Mouse (Mus musculus) heart, adult 8-10 months (tissue): ENCODE results near the gene Esrrg. TPM values are rescaled to one million over a fixed set of nuclear protein-coding genes. Genes with fewer than 3 reads are reported as not detected.

Experiments used
- DNase-seq: peaks from one replicate; pipeline ENCODE4 v3.0.0; 2022; ENCODE audit warnings: low spot score
- total RNA-seq, 4 experiments: library from RNA; stranded (reverse); gene quantifications; 2 replicates each; pipeline ENCODE4 v1.2.4; 2022

The Esrrg gene
- total RNA-seq, 4 experiments from 2014 or later, result 44.1 to 47.4 (median 45.1) TPM

DNA sequence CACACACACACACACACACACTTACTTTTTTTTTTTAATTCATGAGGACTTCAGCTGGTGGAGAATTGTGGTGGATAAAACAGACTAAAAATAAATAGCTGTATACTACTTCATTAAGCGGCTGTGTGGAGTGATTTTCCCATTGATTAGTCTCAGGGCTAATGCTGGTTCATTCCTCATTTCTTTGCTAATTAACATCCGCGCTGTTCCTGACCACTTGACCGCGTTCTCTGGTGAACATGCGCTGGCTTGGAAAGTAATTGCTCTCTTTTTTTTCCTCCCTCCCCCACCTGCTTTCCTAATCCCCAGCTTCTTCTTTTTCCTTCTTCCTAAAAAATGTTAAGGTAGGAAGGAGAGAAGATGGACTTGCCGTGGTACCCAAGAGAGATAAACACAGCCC lies 222.3 kb downstream of the Esrrg start:
- no peak for DNase-seq

DNA sequence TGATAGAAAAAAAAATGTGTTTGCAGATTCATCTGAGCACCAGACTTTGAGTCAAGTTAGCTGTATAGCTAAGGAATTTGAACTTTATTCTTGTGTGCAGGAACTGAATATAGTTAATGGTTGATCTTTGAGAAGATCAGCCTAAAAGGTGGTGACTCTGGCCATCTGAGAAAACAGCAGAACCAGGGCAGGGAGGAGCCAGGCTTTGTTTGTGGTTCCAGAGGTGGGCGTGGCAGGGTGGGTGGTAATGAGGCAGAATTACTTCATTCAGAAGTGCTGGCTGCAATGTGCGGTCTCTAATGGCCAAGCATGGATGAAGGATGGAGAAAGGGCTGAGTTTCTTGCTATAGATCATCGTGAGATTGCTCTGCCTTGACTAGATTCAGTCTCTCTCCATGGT lies 224.3 kb downstream of the Esrrg start:
- DNase-seq, result no peak

- no peak for DNase-seq
These were observed 226.0 kb downstream of the Esrrg start for GRCm38 (mm10) chr1:187834576-187834975.

GRCm38 (mm10) chr1:187836384-187836783 lies 227.8 kb downstream of the Esrrg start:
- DNase-seq, result no peak

DNA sequence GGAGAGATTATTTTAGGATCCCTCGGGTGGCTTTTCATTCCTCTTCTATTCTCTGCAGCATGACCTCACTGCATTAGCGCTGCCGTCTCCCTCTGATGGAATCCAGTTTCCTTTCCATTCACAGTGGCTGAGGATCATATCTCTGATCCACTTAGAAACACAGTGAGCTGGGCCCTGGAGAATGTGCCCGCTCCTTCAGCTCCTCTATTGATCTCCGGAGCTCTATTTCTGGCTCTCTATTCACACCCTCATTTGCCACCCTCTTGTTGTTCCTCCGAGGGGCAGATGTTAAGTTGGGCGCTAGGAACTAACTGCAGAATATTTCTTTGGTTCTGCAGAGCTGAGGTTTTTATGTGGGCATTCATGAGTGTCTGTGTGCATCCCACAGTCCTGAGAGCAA lies 228.3 kb downstream of the Esrrg start:
- peak; percentile 53 for DNase-seq

- DNase-seq, result peak; percentile 5
These were observed 233.0 kb downstream of the Esrrg start for GRCm38 (mm10) chr1:187841629-187842028.

- no peak for DNase-seq
These were observed 234.1 kb downstream of the Esrrg start for GRCm38 (mm10) chr1:187842702-187843101.

DNA sequence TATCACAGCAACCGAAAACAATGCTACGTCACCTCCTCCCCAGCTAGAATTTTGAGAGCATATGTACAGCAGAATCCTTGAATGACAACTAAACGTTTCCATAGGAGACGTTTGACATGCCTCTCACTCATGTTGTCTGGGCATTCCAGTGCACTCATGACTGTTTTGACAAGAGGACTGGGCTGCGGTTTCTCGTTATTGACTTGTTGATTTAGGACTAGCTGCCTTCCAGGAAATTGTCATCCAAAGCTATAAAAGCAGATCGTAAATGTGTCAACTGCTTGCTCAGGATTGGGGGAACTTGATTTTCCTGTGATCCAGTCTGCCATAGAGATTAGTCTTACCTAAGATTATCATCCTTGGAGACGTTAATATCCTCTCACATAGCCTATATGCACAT lies 245.6 kb downstream of the Esrrg start:
- DNase-seq, result no peak

GRCm38 (mm10) chr1:187862339-187862738 lies 253.7 kb downstream of the Esrrg start:
- no peak for DNase-seq

DNA sequence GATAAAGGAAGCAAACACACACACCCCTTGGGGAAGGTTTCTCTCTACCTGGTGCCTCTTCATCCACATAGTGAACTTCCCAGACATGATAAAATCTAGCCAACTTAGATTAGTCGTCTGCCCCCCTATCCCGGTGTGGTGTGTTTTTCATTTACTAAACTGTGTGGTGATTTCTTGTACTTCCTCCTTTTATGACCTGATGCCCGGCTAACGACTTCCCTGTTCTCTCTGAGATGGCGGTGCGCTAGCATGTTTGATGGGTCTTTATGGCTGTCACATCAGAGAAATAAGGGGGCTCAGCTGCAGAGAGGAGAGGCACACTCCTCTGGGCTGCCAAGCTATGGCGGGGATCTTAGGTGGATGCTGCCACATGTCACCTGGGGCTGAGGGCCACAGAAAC lies 259.8 kb downstream of the Esrrg start:
- no peak for DNase-seq

DNA sequence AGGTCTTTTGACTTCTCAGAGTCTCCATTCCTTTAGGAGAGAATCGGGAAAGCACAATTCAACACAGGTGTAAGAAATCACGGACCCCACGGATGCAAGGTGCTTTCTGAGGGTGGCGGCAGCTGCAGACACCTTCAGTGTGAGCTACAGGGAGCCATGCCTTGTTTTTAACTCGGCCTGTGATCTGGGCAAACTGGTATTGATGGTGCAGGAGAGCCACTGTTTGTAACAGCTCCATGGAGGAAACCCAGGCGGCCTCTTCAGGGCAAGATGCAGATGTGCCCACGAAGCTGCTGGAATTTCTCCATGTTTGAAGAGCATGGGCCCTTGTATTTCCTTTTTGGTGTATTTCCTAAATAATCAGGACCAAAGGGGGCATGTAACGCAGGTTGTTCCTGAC lies 263.6 kb downstream of the Esrrg start:
- no peak for DNase-seq

GRCm38 (mm10) chr1:187872744-187873143 lies 264.2 kb downstream of the Esrrg start:
- DNase-seq, result no peak

GRCm38 (mm10) chr1:187873770-187874169 lies 265.2 kb downstream of the Esrrg start:
- no peak for DNase-seq

- DNase-seq, result no peak
These were observed 278.7 kb downstream of the Esrrg start for GRCm38 (mm10) chr1:187887270-187887669.

- DNase-seq, result no peak
These were observed 279.6 kb downstream of the Esrrg start for GRCm38 (mm10) chr1:187888142-187888541.

DNA sequence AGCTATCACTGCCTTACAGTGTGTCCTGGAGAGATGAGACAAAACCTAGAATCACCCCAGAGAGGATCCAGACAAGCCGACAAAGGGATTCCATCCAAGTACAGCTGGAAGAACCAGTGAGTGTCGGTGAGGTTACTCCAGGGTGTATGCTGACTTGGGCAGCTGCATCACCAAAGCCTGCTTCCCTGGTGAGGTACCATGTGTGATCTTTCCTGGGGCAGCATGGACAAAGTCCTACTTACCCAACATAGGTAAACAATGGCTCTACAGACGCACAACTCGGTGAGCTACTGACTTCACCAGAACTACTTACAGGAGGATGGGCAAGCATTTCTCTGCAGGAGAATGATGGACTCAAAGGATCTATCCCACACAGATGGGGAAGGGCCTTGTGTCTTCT lies 280.5 kb downstream of the Esrrg start:
- no peak for DNase-seq

DNA sequence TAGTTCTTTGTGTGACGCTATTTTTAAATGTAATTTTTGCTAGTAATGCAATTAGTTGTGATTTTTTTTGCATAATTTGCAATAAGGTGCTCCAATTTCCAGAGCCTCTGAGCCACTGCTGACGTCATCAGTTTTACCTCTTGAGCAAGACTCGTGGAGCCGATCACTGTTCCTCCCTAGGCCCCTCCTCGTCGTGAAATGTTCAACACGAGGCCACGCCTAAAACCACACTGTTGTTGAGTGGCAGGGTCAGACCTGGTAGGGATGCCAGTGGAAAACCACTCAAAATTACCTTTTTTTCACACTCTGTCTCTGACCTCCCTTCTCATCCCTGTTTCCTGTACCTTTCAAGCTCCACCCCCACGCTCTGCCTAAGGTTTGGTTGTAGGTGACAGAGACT lies 282.7 kb downstream of the Esrrg start:
- DNase-seq, result no peak

DNA sequence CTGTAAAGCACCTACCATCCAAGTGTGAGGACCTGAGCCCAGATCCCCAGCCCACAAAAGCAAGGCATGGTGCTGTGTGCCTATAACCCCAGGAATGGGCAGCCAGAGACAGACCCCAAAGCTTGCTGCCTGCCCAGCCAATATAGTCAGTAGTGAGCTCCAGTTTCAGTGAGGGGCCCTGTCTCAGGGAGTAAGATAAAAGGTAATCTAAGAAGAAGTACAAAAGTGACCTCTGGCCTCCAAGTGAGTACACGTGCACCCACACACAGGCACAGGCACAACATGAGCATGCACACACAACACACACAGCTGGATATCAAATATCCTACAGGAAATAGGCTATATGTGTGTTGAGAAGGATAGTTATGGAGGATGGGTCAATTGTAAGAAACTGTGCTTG lies 286.9 kb downstream of the Esrrg start:
- DNase-seq, result no peak

DNA sequence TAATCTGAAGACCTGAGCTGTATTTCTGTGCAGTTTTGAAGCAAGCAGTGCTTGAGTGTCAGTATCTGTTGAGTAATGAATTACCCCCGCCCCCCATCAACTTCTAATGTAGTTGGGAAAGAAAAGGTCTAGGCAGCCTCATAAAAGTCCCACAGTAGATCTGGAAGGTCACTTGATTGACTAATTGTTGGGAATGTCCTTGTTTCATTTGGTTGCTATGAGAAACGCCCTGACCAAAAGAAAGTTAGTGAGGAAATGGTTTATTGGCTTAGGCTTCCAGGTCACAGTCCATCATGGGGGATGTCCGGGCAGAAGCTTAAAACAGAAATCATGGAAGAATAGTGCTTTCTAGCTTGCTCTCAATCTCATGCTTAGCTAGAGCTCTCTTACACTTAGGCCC lies 287.7 kb downstream of the Esrrg start:
- DNase-seq, result no peak

DNA sequence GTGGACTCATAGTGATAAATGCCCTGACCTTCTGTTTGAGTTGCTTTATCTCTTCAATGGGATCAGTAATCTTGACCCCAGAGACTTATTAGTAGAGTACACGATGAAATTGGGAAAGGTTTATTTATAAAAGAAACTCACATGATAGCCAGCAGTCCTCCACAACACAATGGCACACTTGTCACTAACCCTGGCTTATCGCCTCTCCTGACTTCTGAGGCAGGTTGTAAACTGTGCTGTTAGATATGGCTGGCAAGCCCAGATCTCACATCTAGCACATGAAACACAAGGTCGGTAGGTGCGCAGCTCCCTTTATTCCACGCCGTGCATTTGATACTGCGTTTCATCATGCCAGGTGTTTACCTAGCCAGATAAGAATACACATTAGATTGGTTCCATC lies 288.3 kb downstream of the Esrrg start:
- no peak for DNase-seq

DNA sequence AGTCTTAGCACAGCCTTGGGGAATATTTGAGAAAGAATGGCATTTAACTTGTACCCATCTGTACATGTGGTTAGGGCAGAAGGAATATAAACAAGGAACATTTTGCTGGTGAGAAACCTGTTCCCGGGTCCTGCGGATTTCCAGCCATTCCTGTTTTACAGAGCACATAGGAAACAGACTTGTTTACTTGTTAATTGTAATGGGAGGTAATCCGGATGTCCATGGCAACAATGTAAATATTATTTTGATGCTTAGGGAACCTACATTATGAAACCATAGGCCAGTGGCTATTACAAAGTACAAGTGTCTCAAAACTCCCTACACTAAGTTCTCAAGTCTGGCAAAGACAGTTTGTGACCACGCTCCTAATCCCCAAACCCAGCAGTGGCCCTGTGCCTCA lies 290.9 kb downstream of the Esrrg start:
- DNase-seq, result no peak

GRCm38 (mm10) chr1:187900756-187901155 lies 292.2 kb downstream of the Esrrg start:
- DNase-seq, result no peak

DNA sequence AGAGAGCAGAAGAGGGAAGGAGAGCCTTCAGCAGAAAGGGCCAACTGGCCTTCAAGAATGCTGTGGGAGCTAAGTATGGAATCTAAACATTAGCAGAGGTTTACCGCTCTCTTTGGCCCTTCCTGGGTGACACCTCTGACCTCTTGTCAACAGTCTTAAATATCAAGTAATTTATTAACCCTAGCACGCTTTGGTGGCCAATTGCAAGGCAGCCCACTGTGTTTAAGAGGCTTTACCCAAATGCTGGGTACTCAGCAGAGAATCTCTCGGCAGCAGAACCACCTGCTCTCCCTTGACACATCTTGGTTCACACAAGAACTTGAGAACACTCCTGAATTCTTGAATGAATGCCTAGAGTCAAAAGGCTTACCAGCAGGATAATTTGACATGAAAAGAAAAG lies 293.6 kb downstream of the Esrrg start:
- DNase-seq, result no peak

GRCm38 (mm10) chr1:187904731-187905130 lies 296.1 kb downstream of the Esrrg start:
- no peak for DNase-seq

- DNase-seq, result no peak
These were observed 298.8 kb downstream of the Esrrg start for GRCm38 (mm10) chr1:187907407-187907806.
